Mouse (Mus musculus): Measurements from ENCODE around the gene Snrpb2.

- TF ChIP-seq CTCF (IDR thresholded peaks at IDR 0.05; ENCODE audit: insufficient read depth, low read depth, low read length), result no peak
- TF ChIP-seq POLR2A (IDR thresholded peaks at IDR 0.05; ENCODE audit: insufficient read depth, low read depth, low read length), result no peak
Measured at GRCm38 (mm10) chr2:143019727-143020126, 43.1 kb upstream of the Snrpb2 start.
